Mouse (Mus musculus): Measurements from ENCODE around the gene Taf4.

GRCm38 (mm10) chr2:179993071-179993470, 16.6 kb upstream of the Taf4 start:
- TF ChIP-seq POLR2A (IDR thresholded peaks at IDR 0.05; ENCODE audit: low read depth, low read length) (no peak), CTCF (IDR thresholded peaks at IDR 0.05; ENCODE audit: borderline replicate concordance, insufficient read depth, low read length) (no peak)
